Mouse (Mus musculus) liver, embryonic 14 days (tissue): ENCODE data around the gene Tmod4. TPM values are rescaled to one million over a fixed set of nuclear protein-coding genes. Genes with fewer than 3 reads are reported as not detected.

ENCODE experiments used
- polyA plus RNA-seq: library from polyadenylated mRNA; depleted of rRNA; stranded (reverse); fragments of >200 nt; gene quantifications from 2 replicates; pipeline ENCODE4 v1.2.3, GENCODE M21; 2012; rRNA removed

The Tmod4 gene
- 0.37 and 0.59 TPM in 2 replicates for polyA plus RNA-seq

DNA sequence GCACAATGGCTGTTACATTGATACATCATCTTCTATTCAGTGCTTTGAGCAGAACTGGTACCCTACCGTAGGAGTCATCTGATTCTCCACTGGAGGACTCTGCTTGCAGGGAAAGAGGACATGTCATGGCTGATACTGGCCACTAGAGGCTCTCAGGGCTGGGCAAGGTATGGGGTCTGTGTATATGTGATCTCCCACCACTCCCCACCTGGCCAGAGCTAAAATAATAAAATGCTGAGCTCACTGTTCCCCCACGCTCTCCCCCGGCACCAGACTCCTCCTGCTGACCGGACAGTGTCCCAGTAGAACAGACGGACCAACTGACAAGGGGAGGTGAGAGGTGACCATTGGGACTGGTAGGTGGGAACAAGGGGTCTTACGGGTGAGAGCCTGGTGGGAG is at the start of gene Tmod4:
Gene Tmod4 (plus strand): TSS at position 231 of the 400 bp plus-strand sequence.

DNA sequence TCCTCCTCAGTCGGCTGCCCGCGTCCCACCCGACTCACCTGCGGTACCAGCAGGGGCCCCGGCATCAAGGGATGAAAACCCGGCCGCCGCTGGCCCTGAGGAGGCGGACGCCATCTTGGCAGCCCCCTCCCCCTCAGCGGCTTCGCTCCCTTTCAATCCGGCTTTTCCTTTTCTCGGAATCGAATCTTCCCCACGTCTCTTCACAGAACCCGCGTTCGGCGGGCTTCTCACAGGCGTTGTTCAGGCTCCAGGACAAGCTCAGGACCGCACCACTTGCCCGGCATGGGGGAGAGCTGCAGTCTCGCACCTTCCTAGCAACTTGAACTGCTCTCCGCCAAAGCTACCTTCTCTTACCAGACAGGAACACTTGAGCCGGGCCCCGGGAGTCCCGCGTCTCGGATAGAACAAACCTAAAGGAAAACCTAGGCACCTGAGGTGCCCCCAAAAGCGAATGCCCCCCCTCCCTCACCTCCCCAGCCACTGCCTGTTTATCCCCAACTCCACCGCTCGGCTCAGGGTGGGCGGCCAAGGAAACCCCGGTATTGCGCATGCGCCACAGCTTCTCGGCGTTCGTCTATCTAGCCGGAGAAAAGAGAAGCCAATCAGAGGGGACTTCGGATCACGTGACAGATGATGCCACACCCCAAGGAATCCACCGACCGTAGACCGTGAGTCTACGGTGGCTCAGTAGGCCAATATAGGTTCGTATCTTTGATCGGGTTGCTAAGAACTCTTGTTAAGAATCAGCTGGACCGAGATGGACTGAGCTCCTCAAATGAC is 17.7 kb upstream of the Tmod4 start, which contains the start of gene Pip5k1a:
Gene Pip5k1a (minus strand): TSS at position 593 of the 780 bp plus-strand sequence.

GRCm38 (mm10) chr3:95110911-95111726 is 13.2 kb upstream of the Tmod4 start, which contains the start of gene Vps72:
Vps72 (plus strand) TSS chr3:95111022.

GRCm38 (mm10) chr3:95133680-95134101 is 9.4 kb downstream of the Tmod4 start, which contains the start of the genes Scnm1 and Lysmd1:
Scnm1 (minus strand) TSS chr3:95134011.
Lysmd1 (plus strand) TSS chr3:95134088.

DNA sequence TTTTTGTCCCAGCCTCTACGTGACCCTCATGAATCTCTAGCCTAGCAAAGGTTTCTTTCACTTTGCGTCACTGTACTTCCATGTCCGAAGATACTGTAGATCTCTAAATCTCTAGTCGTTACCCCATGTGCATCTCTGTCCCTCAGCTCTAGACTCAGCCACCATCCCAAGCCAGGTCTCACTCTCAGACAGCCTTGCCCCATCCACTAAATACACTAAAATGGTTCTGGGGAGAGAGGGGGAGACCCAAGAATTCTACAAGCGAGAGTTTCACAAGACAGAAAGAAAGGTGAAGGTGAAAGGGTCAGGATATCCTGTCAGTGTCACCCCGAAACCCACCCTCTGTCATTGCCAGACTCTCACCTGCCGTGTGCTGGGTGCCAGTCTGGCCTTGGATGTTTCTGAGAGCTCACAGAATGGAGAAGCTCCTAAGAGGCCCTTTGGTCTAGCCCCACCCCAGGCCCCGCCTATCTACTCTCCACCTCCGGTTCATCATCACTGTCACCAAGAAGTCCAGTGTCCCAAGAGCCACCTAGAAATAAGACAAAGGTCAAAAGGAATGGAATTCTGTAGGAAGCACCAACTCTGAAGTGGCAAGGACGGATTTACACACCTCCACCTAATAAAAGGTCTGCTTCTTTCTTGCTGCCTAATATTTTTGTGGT is 17.8 kb downstream of the Tmod4 start, which contains the start of gene Tnfaip8l2:
Gene Tnfaip8l2 (minus strand): TSS at position 409 of the 665 bp plus-strand sequence.

DNA sequence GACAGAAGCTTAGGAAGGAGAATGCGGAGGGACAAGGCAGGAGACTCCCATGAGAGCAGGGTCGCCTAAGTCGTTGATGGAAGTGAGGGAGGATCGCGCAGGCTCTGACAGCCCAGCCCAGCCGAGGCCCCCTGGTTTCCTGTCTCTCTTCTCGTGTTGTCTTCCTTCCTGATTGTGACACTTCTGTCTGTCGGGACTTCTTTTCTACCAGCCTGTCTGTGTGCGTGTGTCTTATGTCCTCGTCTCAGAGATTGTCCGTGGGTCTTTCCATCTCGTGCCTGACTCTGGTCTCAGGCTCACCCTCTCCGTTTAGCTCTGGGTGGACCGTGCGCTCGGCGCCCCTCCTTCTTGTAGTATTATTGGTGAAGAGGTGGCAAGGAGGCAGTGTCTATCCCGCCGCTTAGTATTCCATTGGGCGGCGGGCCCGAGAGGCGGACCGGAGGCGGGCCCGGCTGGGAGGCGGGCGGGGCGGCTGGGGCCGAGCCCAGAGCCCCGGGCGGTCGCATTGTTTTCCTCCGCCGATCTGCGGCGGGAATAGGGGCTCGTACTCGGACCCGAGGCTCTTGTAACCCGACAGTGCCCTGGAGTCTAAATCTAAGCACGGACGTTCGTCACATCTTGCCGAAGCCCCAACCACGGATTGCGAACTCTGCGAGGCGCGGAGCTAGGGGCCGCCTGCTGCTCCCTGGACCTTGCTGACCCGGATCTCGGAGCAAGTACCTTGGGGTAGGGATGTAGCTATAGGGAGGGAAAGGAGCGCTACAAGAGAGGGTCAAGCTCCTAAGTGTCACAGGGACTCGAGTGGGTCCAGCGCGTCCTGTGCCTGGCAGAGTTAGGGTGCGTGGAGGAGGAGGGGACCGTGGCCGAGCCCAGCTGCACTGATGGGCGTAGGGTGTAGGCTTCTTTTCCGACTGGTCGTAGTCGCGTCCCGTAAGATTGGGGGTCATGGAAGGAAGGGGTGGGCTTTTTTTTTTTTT is 36.0 kb downstream of the Tmod4 start, which contains the start of gene Sema6c:
Gene Sema6c (plus strand): TSS at position 471 of the 977 bp plus-strand sequence.

Other genes starting within 250 kb of the Tmod4 start
- gene Psmb4, start 237.5 kb upstream of the Tmod4 start, polyA plus RNA-seq = 159 and 182 TPM in 2 replicates
- 37.4 and 45.0 TPM in 2 replicates for gene Selenbp1, start 191.4 kb upstream of the Tmod4 start, polyA plus RNA-seq
- gene Rfx5, start 170.4 kb upstream of the Tmod4 start, polyA plus RNA-seq = 2.3 and 2.7 TPM in 2 replicates
- gene Pi4kb, start 149.7 kb upstream of the Tmod4 start, polyA plus RNA-seq = 13.0 and 15.2 TPM in 2 replicates
- 5.0 and 6.0 TPM in 2 replicates for gene Zfp687, start 109.0 kb upstream of the Tmod4 start, polyA plus RNA-seq
- gene Psmd4, start 81.9 kb upstream of the Tmod4 start, polyA plus RNA-seq = 147 and 154 TPM in 2 replicates
- 8.0 and 10.4 TPM in 2 replicates for gene Pip5k1a, start 17.5 kb upstream of the Tmod4 start, polyA plus RNA-seq
- gene Vps72, start 13.5 kb upstream of the Tmod4 start, polyA plus RNA-seq = 23.3 and 25.4 TPM in 2 replicates
- gene Scnm1, start 9.5 kb downstream of the Tmod4 start, polyA plus RNA-seq = 34.6 and 35.5 TPM in 2 replicates
- gene Lysmd1, start 9.6 kb downstream of the Tmod4 start, polyA plus RNA-seq = 3.8 and 4.2 TPM in 2 replicates
- 3.4 and 5.8 TPM in 2 replicates for gene Tnfaip8l2, start 17.9 kb downstream of the Tmod4 start, polyA plus RNA-seq
- gene Sema6c, start 36.0 kb downstream of the Tmod4 start, polyA plus RNA-seq = 0.59 and 0.94 TPM in 2 replicates
- 15.3 and 17.6 TPM in 2 replicates for gene Gabpb2, start 93.4 kb downstream of the Tmod4 start, polyA plus RNA-seq
- 21.9 and 27.2 TPM in 2 replicates for gene Cdc42se1, start 104.3 kb downstream of the Tmod4 start, polyA plus RNA-seq
- 2.8 TPM in 2 replicates for gene Mllt11, start 107.7 kb downstream of the Tmod4 start, polyA plus RNA-seq
- gene Gm128, start 117.1 kb downstream of the Tmod4 start, polyA plus RNA-seq = 0.07 and 0.14 TPM in 2 replicates
- 0.03 and 0.16 TPM in 2 replicates for gene Bnipl, start 126.7 kb downstream of the Tmod4 start, polyA plus RNA-seq
- 11.8 and 13.5 TPM in 2 replicates for gene Mindy1, start 156.9 kb downstream of the Tmod4 start, polyA plus RNA-seq
- 7.4 and 8.4 TPM in 2 replicates for gene Prune1, start 157.6 kb downstream of the Tmod4 start, polyA plus RNA-seq
- 2.3 and 2.8 TPM in 2 replicates for gene Anxa9, start 182.7 kb downstream of the Tmod4 start, polyA plus RNA-seq
- gene Cers2, start 190.3 kb downstream of the Tmod4 start, polyA plus RNA-seq = 52.5 and 69.2 TPM in 2 replicates
- gene Setdb1, start 232.7 kb downstream of the Tmod4 start, polyA plus RNA-seq = 13.1 and 15.8 TPM in 2 replicates